Mouse (Mus musculus): ENCODE measurements around the gene Idh2.

DNA sequence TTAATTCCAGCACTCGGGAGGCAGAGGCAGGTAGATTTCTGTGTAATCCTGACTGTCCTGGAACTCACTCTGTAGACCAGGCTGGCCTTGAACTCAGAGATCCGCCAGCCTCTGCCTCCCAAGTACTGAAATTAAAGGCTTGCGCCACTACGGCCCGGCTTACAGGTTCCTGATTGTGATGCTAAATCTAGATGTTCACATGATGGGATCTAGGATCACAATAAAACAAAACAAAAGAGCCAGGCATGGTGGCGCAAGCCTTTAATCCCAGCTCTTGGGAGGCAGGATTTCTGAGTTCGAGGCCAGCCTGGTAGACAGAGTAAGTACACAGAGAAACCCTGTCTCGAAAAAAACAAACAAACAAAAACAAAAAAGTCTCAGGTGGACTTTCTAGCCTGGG lies 37.6 kb upstream of the Idh2 start:
- no peak for TF ChIP-seq POLR2A (IDR thresholded peaks at IDR 0.05; ENCODE audit: insufficient read depth, low read depth, low read length)
- no peak for TF ChIP-seq CTCF (IDR thresholded peaks at IDR 0.05)
- TF ChIP-seq EP300 (IDR thresholded peaks at IDR 0.05; ENCODE audit: insufficient read depth, low read depth, low read length) = no peak

Measured in heart, adult 2 months (tissue).